Mouse (Mus musculus): Measurements from ENCODE around the gene Pisd. TPM values are rescaled to one million over a fixed set of nuclear protein-coding genes. Genes with fewer than 3 reads are reported as not detected.

Pisd gene
- polyA plus RNA-seq (2014; fragmentation: Illumina TruSeq; extraction: RNeasy Lipid Tissue Mini Kit (QIAGEN cat#74804); ENCODE audit: low read depth, low replicate concordance): 14.4 TPM

DNA sequence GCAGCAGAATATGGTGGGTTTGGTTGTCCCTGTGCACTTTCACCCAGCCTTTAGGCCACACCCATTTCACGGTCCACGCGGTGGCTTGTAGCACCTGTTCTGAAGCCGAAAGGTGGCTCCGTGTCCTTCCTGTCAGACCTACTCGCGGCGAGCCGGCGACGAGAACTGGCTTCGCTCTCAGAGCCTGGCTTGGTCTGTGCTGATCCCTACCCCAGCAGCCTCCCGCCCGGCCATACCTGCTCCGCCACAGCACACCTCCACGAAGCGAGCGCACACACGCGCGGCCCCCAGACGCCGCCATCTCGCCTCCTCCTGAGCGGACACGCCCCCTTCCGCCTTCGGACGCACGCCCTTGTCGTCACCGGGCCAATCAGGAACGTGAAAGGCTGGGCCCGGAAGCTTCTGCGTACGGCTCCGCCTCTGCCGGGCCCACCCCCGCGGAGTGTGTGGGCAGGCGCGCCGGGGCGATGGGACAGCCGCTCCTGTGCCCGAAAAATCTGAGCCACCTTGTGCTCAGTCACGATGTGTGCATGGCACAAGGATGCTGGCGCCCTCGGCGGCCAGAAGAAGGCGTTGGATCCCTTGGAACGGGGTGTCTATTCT, at the start of gene Pisd:
Pisd (minus strand) TSS at position 334 of the 603 bp plus-strand sequence.

DNA sequence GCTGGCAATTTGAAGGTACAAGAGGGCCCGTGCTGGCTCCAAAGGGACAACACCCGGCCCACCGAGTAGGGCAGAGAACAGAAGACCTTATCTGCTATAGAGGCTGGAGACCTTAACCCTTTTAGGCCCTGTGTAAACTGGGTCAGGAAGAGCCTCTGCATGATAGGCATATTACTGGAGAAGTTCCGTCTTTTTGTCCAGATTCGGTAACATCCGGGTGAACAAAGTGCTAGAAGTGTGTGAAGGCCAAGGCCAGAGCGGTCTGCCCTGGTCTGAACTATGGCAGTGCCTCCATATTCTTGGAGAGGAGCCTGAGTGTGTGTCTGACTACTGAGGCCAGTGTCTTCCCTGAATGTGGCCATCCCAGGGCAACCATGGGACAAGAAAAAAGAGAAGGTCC, 41.6 kb upstream of the Pisd start, which contains the start of gene Gm20671:
Gm20671 (minus strand) TSS at position 101 of the 400 bp plus-strand sequence.

Other genes starting within 250 kb of the Pisd start
- 158 TPM for gene Yes1, start 174.5 kb downstream of the Pisd start, polyA plus RNA-seq (2014; fragmentation: Illumina TruSeq; extraction: RNeasy Lipid Tissue Mini Kit (QIAGEN cat#74804); ENCODE audit: low read depth, low replicate concordance)
- not detected for gene Gm20671, start 41.5 kb upstream of the Pisd start, polyA plus RNA-seq (2014; fragmentation: Illumina TruSeq; extraction: RNeasy Lipid Tissue Mini Kit (QIAGEN cat#74804); ENCODE audit: low read depth, low replicate concordance)
- gene Prr14l, start 68.6 kb upstream of the Pisd start, polyA plus RNA-seq (2014; fragmentation: Illumina TruSeq; extraction: RNeasy Lipid Tissue Mini Kit (QIAGEN cat#74804); ENCODE audit: low read depth, low replicate concordance): 18.9 TPM
- gene Depdc5, start 78.1 kb upstream of the Pisd start, polyA plus RNA-seq (2014; fragmentation: Illumina TruSeq; extraction: RNeasy Lipid Tissue Mini Kit (QIAGEN cat#74804); ENCODE audit: low read depth, low replicate concordance): 44.0 TPM
- gene Ywhah, start 233.2 kb upstream of the Pisd start, polyA plus RNA-seq (2014; fragmentation: Illumina TruSeq; extraction: RNeasy Lipid Tissue Mini Kit (QIAGEN cat#74804); ENCODE audit: low read depth, low replicate concordance): 579 TPM